Mouse (Mus musculus): ENCODE results near the gene Tlr7. TPM values are rescaled to one million over a fixed set of nuclear protein-coding genes. Genes with fewer than 3 reads are reported as not detected.
"Not testable (repeated sequence)": the region's sequence is repeated elsewhere in the genome, so short reads cannot be mapped to it uniquely, and the experiment has no call there.

The Tlr7 gene
- polyA plus RNA-seq (2015; fragmentation: Nextera tagmentation; extraction: Ambion mirVana): 0.19 and 0.35 TPM in 2 replicates

DNA sequence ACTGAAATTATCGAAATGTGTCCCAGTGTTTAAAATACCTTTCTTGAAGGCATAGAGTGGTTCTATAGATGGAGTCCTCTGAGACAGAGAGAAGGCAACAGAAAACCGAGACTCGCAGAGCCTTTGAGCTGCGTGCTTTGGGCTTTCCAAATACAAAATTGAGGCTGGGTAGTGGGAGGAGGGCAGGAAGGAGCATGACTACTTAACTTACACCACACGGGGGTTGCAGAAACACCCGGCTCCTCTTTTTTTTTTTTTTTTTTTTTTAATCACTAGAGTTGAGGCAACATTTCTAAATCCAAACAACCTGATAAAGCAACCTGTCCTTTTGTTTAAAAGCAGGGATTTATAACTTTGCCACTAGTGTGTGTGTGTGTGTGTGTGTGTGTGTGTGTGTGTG, at the start of gene Tlr7:
Gene Tlr7, minus strand, starts transcription at position 160 of the 400 bp plus-strand sequence.
- H3K9me3 ChIP-seq: no peaks in the 10 kb centered on the region
- WGBS: 91% methylated on average over 5 of the region's 6 CpGs
- no peak within 1 kb of the TSS for H3K9ac ChIP-seq
- no peak within 1 kb of the TSS for H3K4me2 ChIP-seq
- ATAC-seq (ENCODE audit: low FRiP score): no peak
- no peak within 1 kb of the TSS for H3K4me3 ChIP-seq
- H3K36me3 ChIP-seq: no peaks in the 10 kb centered on the region
- peaks cover 20% of the 10 kb centered on the region for H3K27me3 ChIP-seq
- H3K4me1 ChIP-seq (replicated peaks): no peaks in the 10 kb centered on the region
- no peak within 1 kb of the TSS for H3K27ac ChIP-seq

DNA sequence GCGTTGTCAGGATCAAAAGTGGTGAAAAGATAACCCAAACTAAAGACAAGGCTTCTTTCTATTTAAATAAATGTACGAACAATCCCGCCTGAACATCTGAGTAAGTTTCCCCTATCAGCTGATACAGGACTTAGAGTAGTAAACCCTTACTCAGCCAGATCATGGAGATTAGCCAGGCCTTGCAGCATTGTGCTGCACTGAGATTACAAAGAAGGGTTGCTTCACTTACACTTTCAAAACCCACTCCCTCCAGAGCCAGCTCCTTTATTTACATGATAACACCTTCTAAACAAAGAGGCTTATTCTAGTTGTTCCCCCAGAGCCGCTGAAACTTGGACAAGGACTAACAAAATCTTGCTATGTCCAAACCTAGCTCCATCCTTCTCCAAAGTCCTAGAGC, 49.7 kb upstream of the Tlr7 start:
- Histone ChIP-seq H3K9ac (no peak overlapping the region), H3K4me1 (replicated peaks) (0 out of 2 replicates have a peak, but pooled peaks cover 4% of the 10 kb centered on the region), H3K27ac (no peak overlapping the region), H3K4me2 (no peak overlapping the region), H3K9me3 (no peaks in the 10 kb centered on the region), H3K4me3 (no peak overlapping the region), H3K36me3 (no peaks in the 10 kb centered on the region), H3K27me3 (peaks cover 47% of the 10 kb centered on the region)
- no peak for ATAC-seq (ENCODE audit: low FRiP score)
- WGBS: 68% methylated on average over 4 of the region's 4 CpGs

DNA sequence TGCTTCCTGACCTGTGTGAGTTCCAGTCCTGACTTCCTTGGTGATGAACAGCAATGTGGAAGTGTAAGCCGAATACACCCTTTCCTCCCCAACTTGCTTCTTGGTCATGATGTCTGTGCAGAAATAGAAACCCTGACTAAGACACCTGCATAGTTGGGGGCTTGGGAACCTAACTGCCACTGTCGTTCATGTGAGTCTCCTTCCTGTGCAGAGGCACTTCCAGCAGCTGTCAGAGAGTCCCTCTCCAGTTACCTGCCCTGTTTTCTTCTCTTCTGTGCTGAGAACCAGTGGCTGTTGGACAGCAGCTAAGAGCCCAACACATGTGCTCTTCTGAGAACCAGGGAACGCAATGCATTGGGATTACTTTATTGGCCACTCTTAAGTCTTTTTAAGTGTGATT, 30.9 kb upstream of the Tlr7 start:
- H3K27me3 ChIP-seq: peaks cover 20% of the 10 kb centered on the region; the same call in 1 of the 2 replicates
- WGBS: 93% methylated on average over 3 of the region's 3 CpGs
- H3K27ac ChIP-seq; H3K4me3 ChIP-seq; H3K4me1 ChIP-seq (replicated peaks); H3K4me2 ChIP-seq; ATAC-seq (ENCODE audit: low FRiP score); H3K9ac ChIP-seq; H3K9me3 ChIP-seq; H3K36me3 ChIP-seq: not testable (repeated sequence)

DNA sequence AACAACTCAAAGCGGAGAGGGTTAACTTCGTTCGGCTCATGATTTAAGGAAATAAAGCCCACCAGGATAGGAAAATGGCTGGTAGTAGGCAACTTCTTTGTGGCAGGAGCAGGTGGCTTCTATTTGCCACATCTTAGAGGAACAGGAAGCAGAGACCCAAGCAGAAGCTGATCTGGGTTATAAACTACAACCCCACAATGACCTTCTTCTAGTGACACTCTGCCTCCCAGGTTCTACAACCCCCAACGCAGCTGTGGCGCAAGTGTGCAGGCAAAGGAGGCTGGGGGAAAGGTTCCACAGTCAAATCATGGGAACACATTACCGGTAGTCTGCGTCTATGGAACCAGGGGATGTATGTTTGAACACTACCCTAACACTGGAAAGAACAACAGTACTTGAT, 29.3 kb upstream of the Tlr7 start:
- 93% methylated on average over 7 of the region's 7 CpGs for WGBS
- Histone ChIP-seq H3K27me3 (peaks cover 22% of the 10 kb centered on the region; the same call in 1 of the 2 replicates), H3K4me1 (replicated peaks) (no peaks in the 10 kb centered on the region), H3K9me3 (no peaks in the 10 kb centered on the region), H3K9ac (no peak overlapping the region), H3K27ac (no peak overlapping the region), H3K4me2 (no peak overlapping the region), H3K36me3 (no peaks in the 10 kb centered on the region), H3K4me3 (no peak overlapping the region)
- no peak for ATAC-seq (ENCODE audit: low FRiP score)

DNA sequence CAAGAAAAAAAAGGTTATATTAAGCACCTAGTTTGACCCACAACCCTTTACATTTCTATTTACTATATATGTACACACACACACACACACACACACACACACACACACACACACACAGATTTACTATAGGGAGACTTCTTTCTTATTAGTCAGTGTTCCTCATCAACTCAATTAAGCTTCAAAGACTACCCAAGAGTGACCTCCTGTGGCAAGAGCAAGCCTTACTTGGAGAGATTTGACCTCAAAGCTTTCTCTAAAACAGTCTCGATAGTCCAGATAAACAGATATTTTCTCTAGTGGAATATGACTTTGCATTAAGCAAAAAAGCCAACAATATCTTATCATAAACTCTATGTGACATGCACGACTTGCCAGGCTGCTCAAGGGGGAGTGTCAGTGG, 27.1 kb upstream of the Tlr7 start:
- H3K9ac ChIP-seq: no peak overlapping the region

DNA sequence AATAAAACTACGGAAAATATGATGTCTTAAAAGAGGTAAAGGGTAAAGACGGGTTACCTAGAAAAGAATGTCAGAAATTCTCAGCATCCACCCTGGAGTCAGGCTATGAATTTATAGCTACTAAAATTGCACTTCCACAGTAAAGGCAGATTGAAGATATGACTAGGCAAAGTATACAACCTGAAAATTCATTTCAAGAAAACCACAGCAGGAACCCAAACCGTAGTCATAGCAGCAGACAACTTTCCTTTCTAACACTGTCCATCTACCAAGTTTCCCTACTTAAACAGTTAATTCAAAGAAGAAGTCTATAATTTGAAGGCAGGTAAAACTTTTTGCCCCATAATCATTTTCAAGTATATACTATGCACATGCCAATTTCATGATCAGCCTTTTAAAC, 25.6 kb upstream of the Tlr7 start:
- H3K4me3 ChIP-seq: no peak overlapping the region
- no peak for ATAC-seq (ENCODE audit: low FRiP score)
- H3K9me3 ChIP-seq: no peaks in the 10 kb centered on the region
- H3K4me1 ChIP-seq (replicated peaks): no peaks in the 10 kb centered on the region
- peaks cover 25% of the 10 kb centered on the region; the same call in 1 of the 2 replicates for H3K27me3 ChIP-seq
- no peak overlapping the region for H3K27ac ChIP-seq
- H3K4me2 ChIP-seq: no peak overlapping the region
- H3K36me3 ChIP-seq: no peaks in the 10 kb centered on the region
- 89% methylated on average over 3 of the region's 3 CpGs for WGBS
- H3K9ac ChIP-seq: no peak overlapping the region

More for the DNA sequence above, 27.1 kb upstream of the Tlr7 start:
- peaks cover 27% of the 10 kb centered on the region; the same call in 1 of the 2 replicates for H3K27me3 ChIP-seq
- no peak for ATAC-seq (ENCODE audit: low FRiP score)
- no peak overlapping the region for H3K27ac ChIP-seq
- H3K4me2 ChIP-seq: no peak overlapping the region
- 77% methylated on average over 2 of the region's 2 CpGs for WGBS
- H3K4me3 ChIP-seq: no peak overlapping the region
- H3K9me3 ChIP-seq: no peaks in the 10 kb centered on the region
- no peaks in the 10 kb centered on the region for H3K4me1 ChIP-seq (replicated peaks)
- no peaks in the 10 kb centered on the region for H3K36me3 ChIP-seq

DNA sequence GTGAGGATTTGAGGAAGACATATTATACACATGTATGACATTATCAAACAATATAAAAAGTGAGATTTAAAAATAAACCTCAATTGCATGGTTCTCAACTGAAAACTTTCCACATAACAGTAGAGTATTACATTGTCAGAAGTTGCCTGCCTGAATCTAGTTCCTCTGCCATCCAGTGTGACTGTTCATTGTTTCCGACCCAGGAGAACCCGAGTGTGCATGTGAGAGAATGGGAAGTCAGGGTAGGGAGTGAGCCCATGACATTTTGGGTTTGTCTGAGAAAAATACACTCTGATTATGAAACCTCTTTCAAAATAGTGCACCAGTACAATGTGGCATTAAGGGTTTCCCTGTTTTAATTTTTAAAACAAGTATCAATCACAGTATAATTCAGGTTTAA, 23.3 kb upstream of the Tlr7 start:
- Histone ChIP-seq H3K9me3 (no peaks in the 10 kb centered on the region), H3K4me2 (no peak overlapping the region), H3K9ac (no peak overlapping the region), H3K27me3 (peaks cover 17% of the 10 kb centered on the region; the same call in 1 of the 2 replicates), H3K27ac (no peak overlapping the region), H3K36me3 (no peaks in the 10 kb centered on the region), H3K4me3 (no peak overlapping the region), H3K4me1 (replicated peaks) (no peaks in the 10 kb centered on the region)
- ATAC-seq (ENCODE audit: low FRiP score): no peak
- WGBS: 97% methylated on average over 2 of the region's 2 CpGs

DNA sequence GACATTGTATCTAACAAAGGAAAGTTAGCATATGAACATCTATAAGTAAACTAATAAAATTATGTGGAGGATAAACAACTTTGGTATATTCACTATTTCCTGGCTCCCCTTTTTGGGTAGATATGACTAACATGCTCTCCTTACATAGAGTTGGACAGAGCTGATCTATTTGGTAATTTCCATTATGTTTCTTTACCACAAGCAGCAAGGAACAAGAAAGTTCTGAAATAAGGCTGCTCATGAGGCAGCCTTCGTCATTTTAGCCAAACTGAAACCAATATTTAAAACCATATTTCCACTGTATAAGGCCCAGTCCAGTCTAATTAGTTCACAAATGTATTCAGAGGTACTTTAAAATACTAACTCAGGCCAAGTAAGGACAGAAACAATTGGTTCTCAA, 16.1 kb upstream of the Tlr7 start:
- no peak for ATAC-seq (ENCODE audit: low FRiP score)
- Histone ChIP-seq H3K4me3 (no peak overlapping the region), H3K27ac (no peak overlapping the region), H3K4me1 (replicated peaks) (no peaks in the 10 kb centered on the region), H3K9ac (no peak overlapping the region), H3K4me2 (no peak overlapping the region), H3K9me3 (no peaks in the 10 kb centered on the region), H3K36me3 (no peaks in the 10 kb centered on the region), H3K27me3 (peaks cover 27% of the 10 kb centered on the region; the same call in 1 of the 2 replicates)
- 88% methylated on average over 1 of the region's 1 CpGs for WGBS

DNA sequence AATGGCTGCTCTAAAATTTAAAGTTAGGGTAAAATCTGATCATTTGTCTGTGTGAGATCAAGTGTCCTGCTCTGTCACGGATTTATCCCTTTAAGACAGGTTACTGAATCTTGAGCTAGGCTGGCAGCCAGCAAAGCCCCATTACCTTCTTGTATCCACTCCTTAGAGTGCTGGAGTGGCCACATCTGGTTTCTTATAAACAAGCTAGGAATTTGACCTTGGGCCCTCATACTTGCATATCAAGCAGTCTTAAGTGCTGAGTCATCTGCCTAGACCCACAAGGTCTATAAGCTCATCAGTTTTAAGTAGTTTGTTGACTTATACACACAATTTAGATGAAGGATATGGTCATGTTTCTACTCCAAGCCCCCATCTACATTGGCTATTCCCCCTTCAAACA, 14.0 kb upstream of the Tlr7 start:
- 81% methylated on average over 1 of the region's 1 CpGs for WGBS
- no peak overlapping the region for H3K4me2 ChIP-seq
- no peaks in the 10 kb centered on the region for H3K9me3 ChIP-seq
- H3K27me3 ChIP-seq: peaks cover 38% of the 10 kb centered on the region; the same call in 1 of the 2 replicates
- H3K27ac ChIP-seq: no peak overlapping the region
- H3K4me1 ChIP-seq (replicated peaks): no peaks in the 10 kb centered on the region
- no peak overlapping the region for H3K9ac ChIP-seq
- H3K4me3 ChIP-seq: no peak overlapping the region
- no peak for ATAC-seq (ENCODE audit: low FRiP score)
- H3K36me3 ChIP-seq: no peaks in the 10 kb centered on the region

DNA sequence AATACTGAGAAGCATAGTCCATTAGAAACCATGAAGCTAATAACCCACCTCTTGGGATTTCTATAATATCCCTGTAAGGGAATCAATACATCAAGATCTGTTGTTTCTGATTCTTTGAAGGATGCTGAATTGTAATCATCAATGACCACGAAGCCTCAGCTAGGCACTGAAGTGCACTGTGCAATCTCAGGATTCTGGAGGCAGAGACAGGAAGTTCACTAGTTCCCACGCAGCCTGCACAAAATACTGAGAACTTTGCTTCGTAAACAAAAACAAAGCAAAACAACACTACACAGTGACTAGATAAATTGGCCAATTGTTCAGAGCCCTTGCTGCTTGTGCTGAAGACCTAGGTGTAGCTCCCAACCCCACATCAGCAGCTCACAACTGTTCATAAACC, 11.5 kb upstream of the Tlr7 start:
- H3K27ac ChIP-seq: no peak overlapping the region
- H3K4me3 ChIP-seq: no peak overlapping the region
- no peak for ATAC-seq (ENCODE audit: low FRiP score)
- H3K4me2 ChIP-seq: no peak overlapping the region
- H3K9me3 ChIP-seq: no peaks in the 10 kb centered on the region
- WGBS: 90% methylated on average over 3 of the region's 3 CpGs
- H3K27me3 ChIP-seq: peaks cover 29% of the 10 kb centered on the region; the same call in 1 of the 2 replicates
- no peaks in the 10 kb centered on the region for H3K4me1 ChIP-seq (replicated peaks)
- H3K9ac ChIP-seq: no peak overlapping the region
- H3K36me3 ChIP-seq: no peaks in the 10 kb centered on the region

DNA sequence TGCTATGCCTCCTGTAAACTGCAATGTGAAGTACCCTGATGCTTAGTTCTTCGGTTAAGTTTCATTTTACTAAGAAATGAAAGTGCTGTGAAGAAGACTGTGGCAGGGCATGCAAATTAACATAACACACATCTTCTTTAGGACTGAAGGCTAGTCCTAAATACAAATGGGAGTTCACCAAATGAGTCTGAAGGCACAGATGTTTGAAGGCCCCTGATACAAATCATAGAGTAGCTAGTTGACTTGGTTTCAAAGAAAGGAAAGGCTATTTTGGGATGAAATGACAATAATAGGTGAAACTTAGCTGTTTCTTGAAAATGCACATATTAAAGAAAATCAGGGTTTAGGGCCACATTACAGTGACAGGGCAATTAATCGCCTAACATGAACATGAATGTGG, 9.8 kb upstream of the Tlr7 start:
- H3K36me3 ChIP-seq: no peaks in the 10 kb centered on the region
- H3K4me1 ChIP-seq (replicated peaks): no peaks in the 10 kb centered on the region
- H3K27me3 ChIP-seq: peaks cover 28% of the 10 kb centered on the region; the same call in 1 of the 2 replicates
- WGBS: 93% methylated on average over 2 of the region's 2 CpGs
- no peak overlapping the region for H3K4me3 ChIP-seq
- no peak for ATAC-seq (ENCODE audit: low FRiP score)
- no peak overlapping the region for H3K9ac ChIP-seq
- no peak overlapping the region for H3K27ac ChIP-seq
- no peaks in the 10 kb centered on the region for H3K9me3 ChIP-seq
- no peak overlapping the region for H3K4me2 ChIP-seq

DNA sequence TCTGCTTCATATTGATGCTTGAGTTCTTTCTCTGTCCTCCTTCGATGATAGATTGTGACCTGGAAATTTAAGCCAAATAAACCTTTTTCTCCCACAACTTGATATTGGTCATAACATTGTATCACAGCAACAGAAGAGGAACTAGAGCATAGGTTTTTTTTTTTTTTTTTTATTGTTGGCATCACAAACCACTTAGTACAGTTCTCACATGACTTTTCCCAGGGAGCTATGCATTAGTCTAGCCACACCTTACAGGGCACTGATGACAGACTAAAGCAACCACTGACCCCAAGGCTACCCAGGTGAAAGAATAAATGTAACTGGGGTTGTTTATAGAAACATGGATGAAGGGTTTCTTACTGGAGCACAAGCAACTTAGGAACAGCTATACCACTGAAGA, 7.6 kb upstream of the Tlr7 start:
- Histone ChIP-seq H3K4me1 (replicated peaks) (no peaks in the 10 kb centered on the region), H3K4me3 (no peak overlapping the region), H3K4me2 (no peak overlapping the region), H3K9me3 (no peaks in the 10 kb centered on the region), H3K36me3 (no peaks in the 10 kb centered on the region), H3K27ac (no peak overlapping the region), H3K9ac (no peak overlapping the region), H3K27me3 (peaks cover 14% of the 10 kb centered on the region; the same call in 1 of the 2 replicates)
- ATAC-seq (ENCODE audit: low FRiP score): no peak
- 100% methylated on average over 1 of the region's 1 CpGs for WGBS

DNA sequence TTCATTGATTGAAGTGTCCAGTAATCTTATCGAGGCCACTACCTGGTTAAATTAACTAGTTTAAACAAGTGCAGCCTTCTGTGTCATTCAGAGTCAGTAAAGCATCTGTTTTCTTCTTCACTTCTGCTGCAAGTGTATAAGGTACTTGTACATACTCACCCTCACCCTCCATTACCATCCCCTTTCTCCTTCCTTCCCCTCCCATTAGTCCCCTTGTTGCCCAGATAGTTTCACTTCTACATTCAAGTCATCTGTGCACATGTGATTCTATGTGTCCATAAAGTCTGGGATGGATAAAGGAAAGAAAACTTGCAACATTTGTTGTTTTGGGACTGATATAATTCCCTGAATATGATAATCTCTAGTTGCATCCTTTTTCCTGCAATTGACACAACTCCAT, 4.2 kb upstream of the Tlr7 start:
- no peaks in the 10 kb centered on the region for H3K9me3 ChIP-seq
- H3K9ac ChIP-seq: no peak overlapping the region
- peaks cover 3% of the 10 kb centered on the region for H3K27me3 ChIP-seq
- no peak overlapping the region for H3K4me2 ChIP-seq
- no peak overlapping the region for H3K27ac ChIP-seq
- WGBS: 88% methylated on average over 1 of the region's 1 CpGs
- ATAC-seq (ENCODE audit: low FRiP score): no peak
- no peaks in the 10 kb centered on the region for H3K36me3 ChIP-seq
- H3K4me3 ChIP-seq: no peak overlapping the region
- H3K4me1 ChIP-seq (replicated peaks): no peaks in the 10 kb centered on the region

Data from hindbrain, embryonic 13.5 days (tissue).